11 mouse cellular contexts compared by ENCODE assay signal in genomic region chr10:75160171-75160900, GRCm38 (mm10). TPM values are rescaled to one million over a fixed set of nuclear protein-coding genes. Genes with fewer than 3 reads are reported as not detected.
A peak's percentile ranks its signal among the peaks of the same experiment; 100 is the strongest.
DNase-seq lines count a peak whose midpoint lies in the region; ATAC-seq and TF ChIP-seq lines count a peak whose summit lies in the region.
"Had no signal": no experiment of that assay in that cellular context is flagged by ENCODE, and none has a peak within 500 bp of the region (broad histone marks: within the 10 kb centered on the region; RNA-seq: fewer than 3 reads in every experiment).

No protein-coding gene starts in this region.

- no peak overlapping the region for H3K27ac ChIP-seq in intestine, postnatal 0 days (ENCODE audit: low read depth, low read length)
- H3K27ac ChIP-seq in intestine, embryonic 16.5 days (ENCODE audit: low read length) = no peak overlapping the region
- no peak overlapping the region for H3K27ac ChIP-seq in midbrain, embryonic 14.5 days (replicated peaks; ENCODE audit: low read depth, low read length)
- H3K27ac ChIP-seq in midbrain, embryonic 10.5 days (replicated peaks) = no peak overlapping the region
- peak overlapping the region; percentile 64 for H3K27ac ChIP-seq in kidney, embryonic 15.5 days
- H3K27ac ChIP-seq in heart, embryonic 10.5 days = no peak overlapping the region

- no peaks in the 10 kb centered on the region for H3K4me1 ChIP-seq in intestine, postnatal 0 days (replicated peaks; ENCODE audit: control insufficient read depth, insufficient read depth, low read length)
- H3K4me1 ChIP-seq in intestine, embryonic 16.5 days (ENCODE audit: control insufficient read depth, insufficient read depth, low read length) = peaks cover 5% of the 10 kb centered on the region; the same call in 1 of the 2 replicates
- H3K4me1 ChIP-seq in midbrain, embryonic 14.5 days (ENCODE audit: control insufficient read depth, insufficient read depth, low read length) = no peaks in the 10 kb centered on the region
- peaks cover 9% of the 10 kb centered on the region; the same call in 1 of the 2 replicates for H3K4me1 ChIP-seq in midbrain, embryonic 10.5 days
- peaks cover 48% of the 10 kb centered on the region for H3K4me1 ChIP-seq in kidney, embryonic 15.5 days
- 0 out of 2 replicates have a peak, but pooled peaks cover 3% of the 10 kb centered on the region for H3K4me1 ChIP-seq in heart, embryonic 10.5 days

- H3K9ac ChIP-seq in intestine, postnatal 0 days (ENCODE audit: low read depth, low read length) = no peak overlapping the region
- H3K9ac ChIP-seq in intestine, embryonic 16.5 days (ENCODE audit: low read depth, low read length) = no peak overlapping the region
- no peak overlapping the region for H3K9ac ChIP-seq in midbrain, embryonic 14.5 days (replicated peaks; ENCODE audit: low read length)
- H3K9ac ChIP-seq in kidney, embryonic 15.5 days = no peak overlapping the region

- peak; percentile 19 for DNase-seq in midbrain, embryonic 14.5 days
- no peak for DNase-seq in midbrain, embryonic 10.5 days (ENCODE audit: low spot score)
- DNase-seq in adrenal gland, adult (ENCODE audit: inconsistent age in 2 of 2, low spot score in 1 of 2) = no peak
- DNase-seq in heart, embryonic 10.5 days (ENCODE audit: low spot score) = no peak
- DNase-seq: cerebellum, postnatal 36 days; lung, postnatal 4 days; right cerebral cortex, postnatal 25 days; thymus, adult 18-20 months had no signal

- peaks cover 77% of the 10 kb centered on the region for H3K36me3 ChIP-seq in intestine, postnatal 0 days (ENCODE audit: control insufficient read depth, insufficient read depth)
- peaks cover 13% of the 10 kb centered on the region for H3K36me3 ChIP-seq in intestine, embryonic 16.5 days (ENCODE audit: control insufficient read depth, insufficient read depth, low read length)
- peaks cover 90% of the 10 kb centered on the region for H3K36me3 ChIP-seq in midbrain, embryonic 14.5 days (ENCODE audit: control insufficient read depth, insufficient read depth, low read length)
- H3K36me3 ChIP-seq in midbrain, embryonic 10.5 days = peaks cover 97% of the 10 kb centered on the region
- peaks cover 72% of the 10 kb centered on the region for H3K36me3 ChIP-seq in kidney, embryonic 15.5 days
- H3K36me3 ChIP-seq in heart, embryonic 10.5 days = peaks cover 83% of the 10 kb centered on the region

- H3K4me3 ChIP-seq in intestine, postnatal 0 days (ENCODE audit: low read depth, low read length) = no peak overlapping the region
- H3K4me3 ChIP-seq in intestine, embryonic 16.5 days (ENCODE audit: low read length) = no peak overlapping the region
- no peak overlapping the region for H3K4me3 ChIP-seq in midbrain, embryonic 14.5 days (replicated peaks; ENCODE audit: low read depth, low read length)
- H3K4me3 ChIP-seq in midbrain, embryonic 10.5 days = no peak overlapping the region
- H3K4me3 ChIP-seq in kidney, embryonic 15.5 days (replicated peaks) = no peak overlapping the region
- no peak overlapping the region for H3K4me3 ChIP-seq in heart, embryonic 10.5 days

- 87% methylated on average over 10 of the region's 10 CpGs for WGBS in intestine, postnatal 0 days
- 89% methylated on average over 10 of the region's 10 CpGs for WGBS in intestine, embryonic 16.5 days
- WGBS in midbrain, embryonic 14.5 days = 69% methylated on average over 10 of the region's 10 CpGs
- 82% methylated on average over 10 of the region's 10 CpGs for WGBS in midbrain, embryonic 10.5 days
- 75% methylated on average over 10 of the region's 10 CpGs for WGBS in kidney, embryonic 15.5 days
- WGBS in heart, embryonic 10.5 days = 79% methylated on average over 10 of the region's 10 CpGs

- ATAC-seq in intestine, postnatal 0 days = no peak
- ATAC-seq in intestine, embryonic 16.5 days = no peak
- no peak for ATAC-seq in midbrain, embryonic 14.5 days (ENCODE audit: low FRiP score, low TSS enrichment)
- no peak; the same call in 1 of the 2 replicates for ATAC-seq in kidney, embryonic 15.5 days (replicated peaks; ENCODE audit: low FRiP score)

- no peaks in the 10 kb centered on the region for H3K9me3 ChIP-seq in intestine, postnatal 0 days (ENCODE audit: control insufficient read depth)
- H3K9me3 ChIP-seq in intestine, embryonic 16.5 days (ENCODE audit: control insufficient read depth, low read length) = no peaks in the 10 kb centered on the region
- no peaks in the 10 kb centered on the region for H3K9me3 ChIP-seq in midbrain, embryonic 14.5 days (ENCODE audit: control insufficient read depth, low read length)
- H3K9me3 ChIP-seq in midbrain, embryonic 10.5 days (replicated peaks) = no peaks in the 10 kb centered on the region; the same call in 1 of the 2 replicates
- H3K9me3 ChIP-seq in kidney, embryonic 15.5 days (replicated peaks) = no peaks in the 10 kb centered on the region
- H3K9me3 ChIP-seq in heart, embryonic 10.5 days = no peaks in the 10 kb centered on the region

- H3K27me3 ChIP-seq in intestine, postnatal 0 days (replicated peaks; ENCODE audit: control insufficient read depth, insufficient read depth, low read length) = no peaks in the 10 kb centered on the region
- H3K27me3 ChIP-seq in intestine, embryonic 16.5 days (replicated peaks; ENCODE audit: control insufficient read depth, insufficient read depth, low read length) = no peaks in the 10 kb centered on the region
- H3K27me3 ChIP-seq in midbrain, embryonic 14.5 days (ENCODE audit: control insufficient read depth, insufficient read depth, low read length) = no peaks in the 10 kb centered on the region
- no peaks in the 10 kb centered on the region for H3K27me3 ChIP-seq in midbrain, embryonic 10.5 days (ENCODE audit: low read depth, poor library complexity, severe bottlenecking)
- no peaks in the 10 kb centered on the region for H3K27me3 ChIP-seq in kidney, embryonic 15.5 days
- H3K27me3 ChIP-seq in heart, embryonic 10.5 days (ENCODE audit: insufficient read depth, poor library complexity, severe bottlenecking) = no peaks in the 10 kb centered on the region

- peak; percentile 42 for TF ChIP-seq CTCF in intestine, postnatal 0 days (IDR thresholded peaks at IDR 0.05; ENCODE audit: low read depth)

- H3K4me2 ChIP-seq in intestine, postnatal 0 days (replicated peaks; ENCODE audit: low read depth) = no peak overlapping the region
- no peak overlapping the region for H3K4me2 ChIP-seq in intestine, embryonic 16.5 days (ENCODE audit: low read depth, low read length)
- H3K4me2 ChIP-seq in midbrain, embryonic 14.5 days (ENCODE audit: low read length) = no peak overlapping the region
- no peak overlapping the region for H3K4me2 ChIP-seq in kidney, embryonic 15.5 days

RNA-seq across cellular contexts. Expression of gene Specc1l, which starts 51.5 kb away (rescaled TPM):
- polyA plus RNA-seq in intestine, postnatal 0 days (2015; fragmentation: Nextera tagmentation; extraction: Ambion mirVana) = 13.0 and 14.2 TPM in 2 replicates
- 22.1 and 23.1 TPM in 2 replicates for polyA plus RNA-seq in intestine, embryonic 16.5 days (2015; fragmentation: Nextera tagmentation; extraction: Ambion mirVana)
- polyA plus RNA-seq in midbrain, embryonic 14.5 days (2014; fragmentation: Nextera tagmentation; extraction: Ambion mirVana) = 25.4 and 30.9 TPM in 2 replicates
- 34.9 and 42.7 TPM in 2 replicates for polyA plus RNA-seq in midbrain, embryonic 10.5 days (2016; fragmentation: Nextera tagmentation; extraction: Ambion mirVana)
- polyA plus RNA-seq in kidney, embryonic 15.5 days (2015; fragmentation: Nextera tagmentation; extraction: Ambion mirVana) = 31.0 and 34.1 TPM in 2 replicates
- polyA plus RNA-seq in heart, embryonic 10.5 days (2016; fragmentation: Nextera tagmentation; extraction: Ambion mirVana) = 27.4 and 27.5 TPM in 2 replicates
